Mouse (Mus musculus) embryonic facial prominence, embryonic 11.5 days (tissue): ENCODE data around the gene Pten. TPM values are rescaled to one million over a fixed set of nuclear protein-coding genes. Genes with fewer than 3 reads are reported as not detected.
A peak's percentile ranks its signal among the peaks of the same experiment; 100 is the strongest.

Source experiments
- ATAC-seq: fragments of 200-750 bp; cut with Nextera tagmentation; replicated peaks from 2 replicates; pipeline ENCODE4 v1.8.0; 2017; ENCODE audit warnings: low read depth; ENCODE audit not compliant: insufficient number of reproducible peaks, low FRiP score, low TSS enrichment
- DNase-seq: peaks from one replicate; pipeline ENCODE4 v3.0.0-alpha.2; 2015; ENCODE audit warnings: low spot score
- H3K27ac ChIP-seq: fragments of 300-500 bp; sonication (generic); replicated peaks from 2 replicates; pipeline ENCODE4 v1.5.1; 2014; ENCODE audit warnings: mild to moderate bottlenecking, low read depth, low read length, control low read depth
- H3K27me3 ChIP-seq: fragments of 300-500 bp; sonication (generic); 2 replicates; pipeline ENCODE4 v1.6.1; 2014; ENCODE audit warnings: mild to moderate bottlenecking, low read length, moderate library complexity, mixed read lengths; ENCODE audit not compliant: control insufficient read depth, insufficient read depth
- H3K36me3 ChIP-seq: fragments of 300-500 bp; sonication (generic); replicated peaks from 2 replicates; pipeline ENCODE4 v1.6.1; 2014; ENCODE audit warnings: low read depth, mild to moderate bottlenecking, low read length, moderate library complexity, mixed read lengths; ENCODE audit not compliant: control insufficient read depth, insufficient read depth
- H3K4me1 ChIP-seq: fragments of 300-500 bp; sonication (generic); 2 replicates; pipeline ENCODE4 v1.6.1; 2014; ENCODE audit warnings: low read length, mixed read lengths; ENCODE audit not compliant: control insufficient read depth, insufficient read depth
- H3K4me2 ChIP-seq: fragments of 300-500 bp; sonication (generic); 2 replicates; pipeline ENCODE4 v1.6.1; 2014; ENCODE audit warnings: low read depth, mild to moderate bottlenecking, control low read depth, low read length, moderate library complexity
- H3K4me3 ChIP-seq: fragments of 300-500 bp; sonication (generic); 2 replicates; pipeline ENCODE4 v1.5.1; 2014; ENCODE audit warnings: low read depth, low read length, control low read depth
- H3K9ac ChIP-seq: fragments of 300-500 bp; sonication (generic); replicated peaks from 2 replicates; pipeline ENCODE4 v1.6.1; 2014; ENCODE audit warnings: mild to moderate bottlenecking, control low read depth, low read length
- H3K9me3 ChIP-seq: fragments of 300-500 bp; sonication (generic); replicated peaks from 2 replicates; pipeline ENCODE4 v1.6.1; 2016; ENCODE audit warnings: mild to moderate bottlenecking, low read length, inconsistent platforms, mixed read lengths; ENCODE audit not compliant: control insufficient read depth
- WGBS: fragments of 180-500 bp; shearing (Covaris S2); extraction: QIAGEN DNeasy Blood & Tissue Kit; methylation state at CpG from one replicate; pipeline ENCODE4 v1.1.7; 2014; 5-methylcytosine and 5-hydroxymethylcytosine counted together
- polyA plus RNA-seq: library from polyadenylated mRNA; unstranded; fragments of >200 nt; fragmentation: Nextera tagmentation; extraction: Ambion mirVana; gene quantifications from 2 replicates; pipeline ENCODE4 v1.2.1, GENCODE M21; 2014

Pten gene
- polyA plus RNA-seq, 1 experiment from 2014 or later: 8.4 TPM

DNA sequence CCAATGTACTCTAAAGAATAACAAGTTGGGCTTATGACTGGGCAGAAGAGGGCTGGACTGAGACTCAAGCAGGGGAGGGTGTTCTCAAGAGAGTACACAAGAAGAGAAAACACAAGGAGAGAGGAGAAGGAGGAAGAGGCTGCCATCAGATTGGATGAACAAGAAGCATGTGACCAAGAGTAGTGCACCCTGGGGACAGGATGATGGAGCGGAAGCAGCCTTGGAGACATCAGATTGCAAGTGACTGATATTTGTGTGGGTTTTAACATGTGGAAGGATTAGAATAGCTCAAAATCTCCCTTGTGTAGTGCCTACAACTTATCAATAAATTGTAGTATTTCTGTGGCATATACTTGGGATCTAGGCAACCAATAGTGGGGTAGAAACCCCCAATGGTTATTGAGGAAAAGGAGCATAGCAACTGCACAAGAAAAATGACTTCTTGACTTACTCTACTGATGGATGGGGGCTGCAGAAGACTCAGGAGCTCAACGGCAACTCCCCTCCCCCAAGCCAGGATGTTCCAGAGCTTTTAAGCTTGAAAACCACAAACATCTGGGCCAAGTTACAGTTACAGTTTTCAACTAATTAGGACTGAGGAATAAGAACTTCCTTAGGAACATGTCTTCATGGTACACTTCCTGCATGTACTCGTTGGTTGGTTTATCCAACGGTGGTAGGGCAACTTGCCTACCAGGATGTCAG is 16.5 kb upstream of the Pten start:
- DNase-seq: no peak
- Histone ChIP-seq H3K9ac (no peak overlapping the region), H3K9me3 (no peaks in the 10 kb centered on the region), H3K4me1 (no peaks in the 10 kb centered on the region), H3K27me3 (no peaks in the 10 kb centered on the region), H3K36me3 (no peaks in the 10 kb centered on the region), H3K4me2 (no peak overlapping the region), H3K27ac (no peak overlapping the region), H3K4me3 (no peak overlapping the region)
- no peak for ATAC-seq
- WGBS: 83% methylated on average over 4 of the region's 4 CpGs

DNA sequence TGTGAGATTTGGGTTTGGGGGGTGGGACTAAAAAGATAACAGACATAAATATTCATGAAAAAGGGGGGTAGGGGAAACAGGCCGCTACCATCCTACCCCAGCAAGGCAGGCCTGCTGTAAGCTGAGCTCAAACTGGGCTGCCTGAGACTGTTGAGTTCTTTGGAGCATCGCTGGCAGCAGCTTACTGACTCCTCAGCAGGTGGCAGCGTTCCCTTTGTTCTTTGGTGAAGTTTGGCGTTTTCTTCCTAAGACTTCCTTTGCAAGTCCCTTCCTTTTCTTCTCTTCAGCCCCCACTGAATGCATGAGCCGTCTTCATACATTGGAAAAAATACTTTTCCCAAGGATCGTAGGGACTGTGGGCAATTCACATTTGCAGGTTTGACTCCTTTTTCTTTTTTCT is 7.9 kb upstream of the Pten start:
- DNase-seq (peak; percentile 67), ATAC-seq (no peak)
- Histone ChIP-seq H3K27ac (no peak overlapping the region), H3K36me3 (no peaks in the 10 kb centered on the region), H3K27me3 (no peaks in the 10 kb centered on the region), H3K4me3 (no peak overlapping the region), H3K9me3 (no peaks in the 10 kb centered on the region), H3K9ac (no peak overlapping the region), H3K4me1 (no peaks in the 10 kb centered on the region), H3K4me2 (no peak overlapping the region)
- WGBS: 17% methylated on average over 6 of the region's 6 CpGs

DNA sequence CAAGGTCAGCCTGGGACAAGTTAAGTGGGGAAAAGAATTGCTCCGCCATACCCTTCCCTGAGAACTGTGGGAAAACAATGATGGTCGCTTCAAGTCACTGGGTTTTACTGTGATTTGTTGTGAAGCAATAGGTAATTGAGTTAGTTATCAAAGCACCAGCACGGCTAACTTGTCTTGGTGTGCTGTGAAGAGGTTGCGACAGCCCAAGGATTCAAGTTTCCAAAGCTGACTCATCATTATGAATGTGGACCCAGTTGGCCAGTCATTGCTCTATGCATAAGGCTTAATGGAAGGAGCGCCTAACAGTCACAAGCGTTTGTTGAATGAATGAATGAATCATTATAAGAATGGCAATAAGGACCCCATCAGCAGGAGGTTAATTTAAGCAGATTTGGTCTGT is 4.9 kb upstream of the Pten start:
- Histone ChIP-seq H3K9me3 (no peaks in the 10 kb centered on the region), H3K27me3 (0 out of 2 replicates have a peak, but pooled peaks cover 4% of the 10 kb centered on the region), H3K4me1 (no peaks in the 10 kb centered on the region), H3K36me3 (no peaks in the 10 kb centered on the region), H3K27ac (no peak overlapping the region), H3K4me3 (no peak overlapping the region), H3K9ac (no peak overlapping the region), H3K4me2 (no peak overlapping the region)
- WGBS: 88% methylated on average over 6 of the region's 6 CpGs
- no peak for DNase-seq
- ATAC-seq: no peak

DNA sequence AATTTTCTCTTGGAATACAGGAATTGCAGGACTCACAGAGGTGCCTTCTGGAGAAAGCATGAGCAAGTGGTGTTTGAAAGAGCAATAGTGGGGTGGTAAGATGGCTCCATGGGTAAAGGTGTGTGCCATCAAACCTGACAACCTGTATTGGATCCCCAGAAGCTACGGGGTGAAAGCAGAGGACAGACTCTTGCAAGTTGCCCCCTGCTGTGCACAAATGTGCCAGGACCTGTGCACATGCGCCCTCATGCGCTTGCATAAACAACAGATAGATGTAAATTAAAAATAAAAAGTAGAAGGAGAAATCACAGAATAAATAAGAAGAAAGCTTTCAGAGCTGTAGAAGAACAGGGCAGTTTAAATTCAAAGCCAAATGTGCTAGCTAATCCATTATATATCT is 3.9 kb upstream of the Pten start:
- DNase-seq: no peak
- Histone ChIP-seq H3K36me3 (no peaks in the 10 kb centered on the region), H3K27me3 (0 out of 2 replicates have a peak, but pooled peaks cover 4% of the 10 kb centered on the region), H3K27ac (no peak overlapping the region), H3K4me2 (no peak overlapping the region), H3K4me3 (no peak overlapping the region), H3K9me3 (no peaks in the 10 kb centered on the region), H3K4me1 (no peaks in the 10 kb centered on the region), H3K9ac (no peak overlapping the region)
- no peak for ATAC-seq
- 78% methylated on average over 3 of the region's 3 CpGs for WGBS

DNA sequence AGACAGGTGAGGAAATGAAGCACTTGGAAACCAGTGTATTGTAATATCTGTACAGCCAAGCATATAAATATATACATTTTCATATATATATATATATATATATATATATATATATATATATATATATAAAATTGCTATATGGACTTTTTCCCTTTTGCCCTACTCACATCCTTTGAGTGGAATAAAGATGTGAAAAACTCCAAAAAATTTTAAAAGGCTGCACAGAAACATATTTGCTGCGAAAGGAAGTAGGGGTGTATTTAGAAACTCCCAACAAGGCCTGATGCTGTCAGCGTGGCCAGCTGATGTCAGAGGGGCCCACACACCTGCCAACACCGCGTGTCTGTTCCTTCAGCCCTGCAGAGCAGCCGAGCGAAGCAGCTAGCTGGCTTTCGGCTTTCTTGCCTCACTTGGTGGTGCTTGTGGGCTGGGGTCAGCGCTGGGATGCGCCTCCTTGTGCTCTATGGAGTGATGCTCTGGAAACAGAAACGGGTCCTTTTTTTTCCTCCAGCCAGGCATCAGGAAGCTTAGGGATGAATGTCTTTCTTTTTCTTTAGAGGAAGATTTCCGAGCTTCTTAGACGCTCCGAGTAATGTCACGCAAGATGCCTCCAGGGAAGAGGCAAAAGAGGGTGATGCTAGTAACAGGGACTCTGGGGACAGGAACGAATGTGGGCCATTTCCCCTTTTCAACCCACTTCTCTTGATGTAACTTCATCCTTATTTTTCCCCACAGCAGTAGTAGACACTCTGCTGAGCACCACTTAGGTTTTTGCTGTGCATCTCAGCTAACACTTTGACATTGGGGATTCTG is 2.9 kb upstream of the Pten start:
- WGBS: 15% methylated on average over 15 of the region's 15 CpGs
- ATAC-seq: no peak

DNA sequence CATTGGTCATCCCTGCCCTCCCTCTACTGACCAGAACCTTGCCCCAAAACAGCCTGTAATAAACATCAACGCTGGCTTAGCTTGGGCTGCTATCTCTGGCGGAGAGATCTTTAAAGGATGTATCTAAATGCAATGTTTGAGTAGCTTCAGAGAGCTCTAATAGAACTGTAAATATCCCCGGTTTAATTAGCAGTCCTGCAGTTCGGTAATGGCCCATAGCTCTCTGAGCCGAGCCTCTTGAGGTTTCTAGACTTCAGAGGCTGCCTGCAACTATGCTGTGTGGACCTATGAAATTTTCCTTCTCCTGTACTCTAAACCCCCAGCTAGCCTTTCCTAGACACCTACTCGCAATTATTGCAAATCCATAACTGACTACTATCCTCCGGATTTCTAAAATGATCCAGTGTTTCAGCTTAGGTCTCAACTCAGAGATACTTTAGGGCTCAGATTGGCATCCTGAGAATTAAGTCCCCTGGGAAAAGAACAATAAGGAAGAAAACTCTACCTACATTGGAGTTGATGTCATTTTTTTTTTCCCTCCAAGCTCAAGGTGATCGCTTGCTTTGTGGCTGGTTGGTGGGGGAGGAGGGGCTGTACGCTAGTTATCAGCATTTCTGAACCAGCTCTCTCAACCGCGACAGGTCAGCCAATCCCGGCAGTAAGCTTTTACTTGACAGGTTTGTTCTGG is 2.0 kb upstream of the Pten start:
- H3K27ac ChIP-seq: no peak overlapping the region
- H3K4me3 ChIP-seq: peak overlapping the region; percentile 95
- no peaks in the 10 kb centered on the region for H3K36me3 ChIP-seq
- ATAC-seq: no peak
- WGBS: 6% methylated on average over 12 of the region's 12 CpGs
- H3K4me1 ChIP-seq: no peaks in the 10 kb centered on the region
- DNase-seq: peak; percentile 4
- peak overlapping the region; percentile 75; the same call in 1 of the 2 replicates for H3K9ac ChIP-seq
- no peaks in the 10 kb centered on the region for H3K9me3 ChIP-seq
- H3K4me2 ChIP-seq: peak overlapping the region; percentile 97
- H3K27me3 ChIP-seq: 0 out of 2 replicates have a peak, but pooled peaks cover 4% of the 10 kb centered on the region

More for the DNA sequence above, 2.9 kb upstream of the Pten start:
- Histone ChIP-seq H3K27ac (no peak overlapping the region), H3K9ac (no peak overlapping the region), H3K4me2 (0 out of 2 replicates have a peak overlapping the region, but pooled peaks have one; percentile 5), H3K9me3 (no peaks in the 10 kb centered on the region), H3K27me3 (0 out of 2 replicates have a peak, but pooled peaks cover 4% of the 10 kb centered on the region), H3K36me3 (no peaks in the 10 kb centered on the region), H3K4me1 (no peaks in the 10 kb centered on the region), H3K4me3 (peak overlapping the region; percentile 1; the same call in 1 of the 2 replicates)
- peak; percentile 4 for DNase-seq

DNA sequence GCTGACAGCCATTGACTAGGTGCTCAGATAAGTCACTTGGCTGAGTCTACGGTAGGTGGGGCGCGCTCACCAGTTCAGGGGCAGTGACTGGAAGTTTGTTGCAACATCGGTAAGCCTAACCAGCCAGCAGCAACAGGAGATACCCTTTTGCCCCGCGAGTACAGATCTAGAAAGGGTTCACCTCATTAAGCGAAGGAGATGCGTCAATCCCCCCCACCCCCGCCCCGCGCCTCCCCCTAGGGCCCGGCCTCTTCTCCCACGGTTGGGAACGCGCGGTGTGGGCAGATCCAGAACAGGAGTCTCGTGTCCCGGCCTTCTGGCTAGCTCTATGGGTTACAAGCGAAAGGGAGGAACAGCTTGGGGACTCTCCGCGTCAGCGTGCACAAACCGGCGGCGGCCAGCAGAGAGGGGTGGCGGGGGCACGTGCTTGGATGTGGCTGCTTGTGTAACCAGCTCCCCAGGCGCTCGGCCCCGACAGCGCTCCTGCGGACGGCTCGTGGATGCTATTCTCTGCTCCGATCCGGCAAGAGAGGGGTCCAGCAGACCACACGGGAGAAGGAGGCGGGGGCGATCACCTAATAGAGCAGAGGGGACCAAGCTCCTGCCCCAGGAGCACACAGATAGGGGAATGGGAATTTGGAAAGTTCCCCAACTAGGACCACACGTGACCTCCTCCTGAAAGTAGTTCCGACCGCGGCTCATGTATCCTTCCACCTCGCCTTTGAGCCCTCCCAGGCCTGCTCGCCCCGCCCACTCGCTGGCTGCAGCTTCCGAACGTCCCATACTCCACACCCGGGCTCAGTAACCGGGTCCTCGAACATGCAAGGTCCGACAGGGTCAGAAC is 1.3 kb upstream of the Pten start:
- under 1% methylated on average over 49 of the region's 53 CpGs for WGBS

More for the DNA sequence above, 1.3 kb upstream of the Pten start:
- ATAC-seq: peak; percentile 75
- H3K4me3 ChIP-seq: peak overlapping the region; percentile 95
- H3K4me1 ChIP-seq: no peaks in the 10 kb centered on the region
- H3K9me3 ChIP-seq: no peaks in the 10 kb centered on the region
- no peaks in the 10 kb centered on the region for H3K36me3 ChIP-seq
- peak overlapping the region; percentile 75 for H3K9ac ChIP-seq
- DNase-seq: peak; percentile 97
- 0 out of 2 replicates have a peak, but pooled peaks cover 4% of the 10 kb centered on the region for H3K27me3 ChIP-seq
- H3K4me2 ChIP-seq: peak overlapping the region; percentile 97
- peak overlapping the region; percentile 86 for H3K27ac ChIP-seq
